Mouse (Mus musculus): ENCODE data around the gene B4galnt1. TPM values are rescaled to one million over a fixed set of nuclear protein-coding genes. Genes with fewer than 3 reads are reported as not detected.
"Not testable (repeated sequence)": the region's sequence is repeated elsewhere in the genome, so short reads cannot be mapped to it uniquely, and the experiment has no call there.

B4galnt1 gene
- polyA plus RNA-seq, 1 experiment, result 127 TPM

DNA sequence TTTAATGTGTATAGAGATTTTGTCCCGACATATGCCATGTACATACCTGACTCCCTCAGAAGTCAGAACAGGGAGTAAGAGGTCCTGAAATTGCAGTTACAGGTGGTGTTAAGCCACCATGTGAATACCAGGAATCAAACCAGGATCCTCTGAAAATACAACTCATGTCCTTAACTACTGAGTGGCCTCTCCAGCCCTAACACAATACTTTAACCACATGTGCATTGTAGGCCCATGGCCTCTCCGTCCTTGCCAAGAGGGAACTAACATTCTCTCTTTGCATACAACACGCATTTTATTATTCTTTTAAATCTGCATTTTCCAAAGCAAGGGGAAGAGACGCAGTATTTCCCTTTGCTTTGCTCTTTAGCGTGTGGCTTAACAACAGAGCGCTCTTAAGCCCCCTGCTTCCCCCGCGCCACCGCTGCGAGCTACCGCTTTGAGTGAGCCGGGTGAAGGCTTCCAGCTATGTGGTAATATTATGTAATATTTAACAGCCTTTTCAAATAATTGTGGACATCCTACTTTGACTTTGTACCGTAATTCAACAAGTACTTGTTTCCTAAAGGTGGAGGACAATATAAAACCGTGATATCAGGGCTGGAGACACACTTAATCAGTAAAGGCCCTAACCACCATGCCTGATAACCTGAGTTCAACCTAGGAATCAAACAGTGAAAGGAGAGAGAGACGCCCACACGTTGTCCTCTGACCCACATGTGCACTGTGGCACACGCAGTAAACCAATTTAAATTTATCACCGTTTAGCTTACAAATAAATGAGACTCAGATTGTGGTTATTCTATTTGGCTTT lies 26.5 kb upstream of the B4galnt1 start:
- Histone ChIP-seq H3K27ac (ENCODE audit: insufficient read depth, low read length) (no peak overlapping the region), H3K4me1 (ENCODE audit: control insufficient read depth, insufficient read depth, low read length) (no peaks in the 10 kb centered on the region), H3K4me3 (ENCODE audit: insufficient read depth, low read length) (no peak overlapping the region)
- TF ChIP-seq POLR2A (IDR thresholded peaks at IDR 0.05; ENCODE audit: extremely low read depth, insufficient read depth, low read length) (no peak), CTCF (IDR thresholded peaks at IDR 0.05; ENCODE audit: extremely low read depth, insufficient read depth, low read length) (no peak)

DNA sequence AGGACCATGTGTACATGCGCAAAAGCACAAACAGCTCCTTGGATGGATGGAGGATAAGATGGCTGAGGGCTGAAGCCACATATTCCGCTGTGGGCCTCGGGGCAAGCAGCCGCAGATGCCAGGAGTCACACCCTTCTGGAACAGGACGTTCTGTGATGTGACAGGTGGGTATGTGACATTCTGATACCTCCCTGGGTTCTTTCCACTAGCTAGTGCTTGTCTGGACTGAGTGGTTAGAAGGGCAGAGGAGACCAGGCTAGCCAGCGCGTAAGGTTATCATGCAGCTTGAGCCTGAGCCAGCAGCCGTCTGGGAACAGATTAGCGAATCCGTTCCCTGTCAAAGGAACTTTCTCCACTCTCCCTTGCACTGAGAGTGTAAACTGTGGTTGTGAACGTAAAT lies 24.1 kb upstream of the B4galnt1 start:
- TF ChIP-seq CTCF (IDR thresholded peaks at IDR 0.05; ENCODE audit: extremely low read depth, insufficient read depth, low read length), result no peak
- no peak for TF ChIP-seq POLR2A (IDR thresholded peaks at IDR 0.05; ENCODE audit: extremely low read depth, insufficient read depth, low read length)
- H3K4me3 ChIP-seq (ENCODE audit: insufficient read depth, low read length), result no peak overlapping the region
- no peak overlapping the region for H3K27ac ChIP-seq (ENCODE audit: insufficient read depth, low read length)
- H3K4me1 ChIP-seq (ENCODE audit: control insufficient read depth, insufficient read depth, low read length), result no peaks in the 10 kb centered on the region

DNA sequence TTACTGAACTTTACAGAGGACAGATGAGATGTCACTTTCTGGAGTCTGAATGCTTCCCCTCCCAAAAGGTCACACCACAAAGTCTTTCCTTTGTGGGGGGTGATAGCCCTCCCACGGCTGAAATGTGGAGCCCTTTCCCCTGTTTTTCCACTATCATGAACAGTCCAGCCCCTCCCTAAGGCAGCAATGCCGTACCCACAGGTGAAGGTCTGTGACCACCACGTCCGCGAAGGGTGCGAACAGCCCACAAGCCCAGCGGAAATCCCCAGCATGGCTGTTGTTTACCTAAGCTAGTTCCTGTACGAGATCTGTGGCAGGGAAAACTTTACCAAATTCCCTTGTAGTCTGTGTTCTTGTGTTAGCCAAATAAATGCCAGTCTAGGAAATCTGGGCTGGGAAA lies 23.5 kb upstream of the B4galnt1 start:
- TF ChIP-seq POLR2A (IDR thresholded peaks at IDR 0.05; ENCODE audit: extremely low read depth, insufficient read depth, low read length) (no peak), CTCF (IDR thresholded peaks at IDR 0.05; ENCODE audit: extremely low read depth, insufficient read depth, low read length) (no peak)

DNA sequence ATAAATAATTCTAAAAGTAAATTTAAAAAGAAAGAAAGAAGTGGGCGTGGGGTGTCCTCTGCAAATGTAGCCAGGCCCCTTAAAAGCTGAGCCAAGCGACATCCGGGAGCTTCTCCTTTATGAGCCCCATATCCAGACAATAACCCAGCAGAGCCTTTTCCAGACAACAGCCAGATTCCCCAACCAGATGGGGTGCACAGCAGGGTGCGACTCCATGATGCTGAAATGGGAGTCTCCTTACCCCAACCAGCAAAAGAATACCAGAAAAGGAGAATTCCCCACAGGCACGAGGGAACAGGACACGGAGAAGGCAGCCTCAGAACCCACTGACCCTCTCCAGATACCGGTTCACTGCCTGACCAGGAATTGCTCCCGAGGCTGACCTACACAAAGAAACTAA lies 21.8 kb upstream of the B4galnt1 start:
- Histone ChIP-seq H3K4me3 (ENCODE audit: insufficient read depth, low read length) (no peak overlapping the region), H3K4me1 (ENCODE audit: control insufficient read depth, insufficient read depth, low read length) (no peaks in the 10 kb centered on the region), H3K27ac (ENCODE audit: insufficient read depth, low read length) (no peak overlapping the region)
- TF ChIP-seq CTCF (IDR thresholded peaks at IDR 0.05; ENCODE audit: extremely low read depth, insufficient read depth, low read length) (no peak), POLR2A (IDR thresholded peaks at IDR 0.05; ENCODE audit: extremely low read depth, insufficient read depth, low read length) (no peak)

More for the DNA sequence above, 23.5 kb upstream of the B4galnt1 start:
- H3K4me3 ChIP-seq (ENCODE audit: insufficient read depth, low read length), result no peak overlapping the region
- H3K27ac ChIP-seq (ENCODE audit: insufficient read depth, low read length), result no peak overlapping the region
- H3K4me1 ChIP-seq (ENCODE audit: control insufficient read depth, insufficient read depth, low read length), result no peaks in the 10 kb centered on the region

DNA sequence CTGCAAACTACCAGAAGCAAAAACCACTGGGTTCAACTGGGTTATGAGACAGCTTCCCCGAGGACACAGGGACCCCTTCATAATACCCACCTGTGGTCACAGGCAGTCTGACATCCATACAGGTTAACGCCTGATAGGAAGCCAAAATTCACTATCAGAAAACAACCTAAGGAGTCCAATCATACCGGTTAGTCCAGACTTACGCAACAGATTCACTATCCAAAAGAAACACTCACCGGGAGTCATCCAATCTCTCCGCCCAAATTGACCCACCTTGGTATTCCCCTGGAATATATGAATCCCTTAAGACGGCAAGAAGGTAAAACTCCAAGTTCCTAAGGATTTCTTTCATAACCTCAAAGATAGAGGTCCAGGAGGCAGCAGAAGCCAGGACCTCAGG lies 20.5 kb upstream of the B4galnt1 start:
- no peaks in the 10 kb centered on the region for H3K4me1 ChIP-seq (ENCODE audit: control insufficient read depth, insufficient read depth, low read length)
- TF ChIP-seq CTCF (IDR thresholded peaks at IDR 0.05; ENCODE audit: extremely low read depth, insufficient read depth, low read length) (no peak), POLR2A (IDR thresholded peaks at IDR 0.05; ENCODE audit: extremely low read depth, insufficient read depth, low read length) (no peak)

DNA sequence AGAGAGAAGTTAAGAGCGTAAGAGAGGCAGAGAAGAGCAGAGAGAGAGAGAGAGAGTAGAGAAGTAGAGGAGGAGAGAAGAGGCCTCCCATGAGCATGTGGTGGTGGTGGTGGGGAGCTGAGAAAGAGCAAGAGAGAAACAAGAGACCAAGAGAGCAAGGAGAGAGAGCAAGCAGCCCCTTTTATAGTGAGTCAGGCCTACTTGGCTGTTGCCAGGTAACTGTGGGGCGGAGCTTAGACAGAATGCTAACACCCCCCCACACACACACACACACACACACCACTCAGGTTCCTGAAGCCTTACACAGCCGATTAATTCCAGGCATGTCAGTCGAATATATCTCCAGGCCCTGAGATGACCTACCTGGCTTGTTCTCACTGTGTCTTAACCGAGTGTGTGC lies 19.7 kb upstream of the B4galnt1 start:
- H3K4me3 ChIP-seq (ENCODE audit: insufficient read depth, low read length), result no peak overlapping the region
- no peak overlapping the region for H3K27ac ChIP-seq (ENCODE audit: insufficient read depth, low read length)
- no peaks in the 10 kb centered on the region for H3K4me1 ChIP-seq (ENCODE audit: control insufficient read depth, insufficient read depth, low read length)
- TF ChIP-seq POLR2A (IDR thresholded peaks at IDR 0.05; ENCODE audit: extremely low read depth, insufficient read depth, low read length), result no peak
- TF ChIP-seq CTCF (IDR thresholded peaks at IDR 0.05; ENCODE audit: extremely low read depth, insufficient read depth, low read length), result no peak

More for the DNA sequence above, 20.5 kb upstream of the B4galnt1 start:
- Histone ChIP-seq H3K4me3 (ENCODE audit: insufficient read depth, low read length) (no peak overlapping the region), H3K27ac (ENCODE audit: insufficient read depth, low read length) (no peak overlapping the region)

DNA sequence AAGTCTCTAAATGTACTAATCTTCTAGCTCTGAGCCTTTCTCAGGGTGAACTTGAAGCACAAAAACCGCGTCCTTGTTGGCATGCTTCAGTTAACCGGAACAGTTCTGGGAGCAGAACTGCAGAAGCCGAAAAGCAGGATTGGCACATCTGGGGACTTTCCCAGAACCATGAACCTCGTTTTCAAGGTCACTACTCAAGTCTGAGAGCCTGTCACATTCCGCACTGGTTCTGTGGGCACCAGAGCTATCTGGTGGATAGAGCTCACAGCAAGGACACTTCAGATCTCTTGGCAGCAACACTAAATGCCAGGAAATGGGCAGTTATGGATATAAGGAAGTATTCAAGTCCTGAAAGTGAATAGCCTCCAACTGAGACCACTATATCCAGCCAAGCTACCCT lies 17.9 kb upstream of the B4galnt1 start:
- Histone ChIP-seq H3K27ac (ENCODE audit: insufficient read depth, low read length) (no peak overlapping the region), H3K4me3 (ENCODE audit: insufficient read depth, low read length) (no peak overlapping the region), H3K4me1 (ENCODE audit: control insufficient read depth, insufficient read depth, low read length) (no peaks in the 10 kb centered on the region)
- TF ChIP-seq POLR2A (IDR thresholded peaks at IDR 0.05; ENCODE audit: extremely low read depth, insufficient read depth, low read length) (no peak), CTCF (IDR thresholded peaks at IDR 0.05; ENCODE audit: extremely low read depth, insufficient read depth, low read length) (no peak)

DNA sequence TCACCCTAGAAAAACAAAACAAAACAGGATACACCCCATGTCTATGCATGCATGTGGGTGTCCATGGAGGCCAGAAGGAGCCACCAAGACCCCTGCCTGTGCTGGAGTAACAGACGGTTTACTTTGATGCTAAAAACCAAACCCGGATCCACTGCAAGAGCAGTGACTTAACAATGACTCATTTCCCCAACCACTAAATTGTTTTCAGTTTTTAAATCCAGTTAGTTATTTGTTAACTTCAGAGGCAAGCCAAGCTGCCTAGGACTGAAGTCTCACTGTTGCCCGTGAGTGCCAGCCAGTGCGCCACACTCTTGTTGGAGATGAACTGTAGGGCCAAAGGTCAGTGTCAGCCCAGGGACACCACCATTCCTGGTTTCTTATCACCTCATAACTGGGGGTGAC lies 14.6 kb upstream of the B4galnt1 start:
- TF ChIP-seq POLR2A (IDR thresholded peaks at IDR 0.05; ENCODE audit: extremely low read depth, insufficient read depth, low read length) (no peak), CTCF (IDR thresholded peaks at IDR 0.05; ENCODE audit: extremely low read depth, insufficient read depth, low read length) (no peak)
- no peak overlapping the region for H3K4me3 ChIP-seq (ENCODE audit: insufficient read depth, low read length)
- H3K27ac ChIP-seq (ENCODE audit: insufficient read depth, low read length), result no peak overlapping the region
- H3K4me1 ChIP-seq (ENCODE audit: control insufficient read depth, insufficient read depth, low read length), result no peaks in the 10 kb centered on the region

DNA sequence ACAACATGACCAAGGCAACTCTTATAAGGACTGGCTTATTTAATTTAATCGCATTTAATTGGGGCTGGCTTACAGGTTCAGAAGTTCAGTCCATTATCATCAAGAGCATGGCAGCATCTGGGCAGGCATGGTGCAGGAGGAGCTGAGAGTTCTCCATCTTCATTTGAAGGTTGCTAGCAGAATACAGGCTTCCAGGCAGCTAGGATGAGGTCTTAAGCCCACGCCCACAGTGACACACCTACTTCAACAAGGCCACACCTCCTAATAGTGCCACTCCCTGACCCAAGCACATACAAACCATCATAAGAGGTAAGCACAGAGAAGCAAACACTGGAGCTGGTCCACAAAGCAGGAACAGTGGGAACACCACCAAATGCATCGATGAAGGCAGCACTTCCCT lies 13.8 kb upstream of the B4galnt1 start:
- not testable (repeated sequence) for H3K4me3 ChIP-seq (ENCODE audit: insufficient read depth, low read length); H3K27ac ChIP-seq (ENCODE audit: insufficient read depth, low read length); H3K4me1 ChIP-seq (ENCODE audit: control insufficient read depth, insufficient read depth, low read length)

DNA sequence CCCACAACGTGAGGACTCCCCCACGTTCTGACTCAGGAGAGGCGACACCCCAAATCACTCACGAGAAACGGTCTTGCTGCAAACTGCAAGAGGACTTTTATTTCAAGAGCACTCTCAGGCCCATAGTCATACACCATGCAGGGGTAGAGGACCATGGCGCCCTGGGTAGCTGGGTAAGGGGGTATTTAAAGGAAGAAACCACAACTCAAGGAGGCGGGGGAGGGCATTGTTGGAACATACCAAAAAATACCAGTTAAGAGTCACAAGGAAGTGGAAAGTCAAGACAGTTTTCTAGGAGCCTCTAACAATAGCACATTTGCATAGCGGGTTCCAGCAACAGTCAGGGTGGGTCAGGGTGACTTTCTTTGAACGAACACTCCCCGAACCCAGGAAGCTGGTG lies 12.5 kb upstream of the B4galnt1 start:
- H3K4me1 ChIP-seq (ENCODE audit: control insufficient read depth, insufficient read depth, low read length); H3K27ac ChIP-seq (ENCODE audit: insufficient read depth, low read length); H3K4me3 ChIP-seq (ENCODE audit: insufficient read depth, low read length): not testable (repeated sequence)

All from cortical plate, adult 2 months (tissue).